Mouse (Mus musculus): ENCODE measurements around the gene Gm6377.

Gm6377 gene

GRCm38 (mm10) chrX:109196468-109196867, at the start of gene Gm6377:
Gm6377 (plus strand) TSS chrX:109196756.
- DNase-seq, result no peak

- DNase-seq, result no peak
Measured at GRCm38 (mm10) chrX:109147108-109147507, 49.4 kb upstream of the Gm6377 start.

GRCm38 (mm10) chrX:109151228-109151627, 45.3 kb upstream of the Gm6377 start:
- DNase-seq, result no peak

- no peak for DNase-seq
Measured at GRCm38 (mm10) chrX:109160326-109160725, 36.2 kb upstream of the Gm6377 start.

GRCm38 (mm10) chrX:109160901-109161300, 35.7 kb upstream of the Gm6377 start:
- DNase-seq, result no peak

- no peak for DNase-seq
Measured at GRCm38 (mm10) chrX:109175038-109175437, 21.5 kb upstream of the Gm6377 start.

GRCm38 (mm10) chrX:109175470-109175869, 21.1 kb upstream of the Gm6377 start:
- no peak for DNase-seq

GRCm38 (mm10) chrX:109184706-109185478, 11.7 kb upstream of the Gm6377 start:
- no peak for DNase-seq

GRCm38 (mm10) chrX:109189607-109190006, 6.9 kb upstream of the Gm6377 start:
- DNase-seq, result no peak

- no peak for DNase-seq
Measured at GRCm38 (mm10) chrX:109190969-109191368, 5.6 kb upstream of the Gm6377 start.

- DNase-seq, result no peak
Measured at GRCm38 (mm10) chrX:109191436-109191835, 5.1 kb upstream of the Gm6377 start.

- DNase-seq, result no peak
Measured at GRCm38 (mm10) chrX:109207843-109208242, 11.3 kb downstream of the Gm6377 start.

- DNase-seq, result no peak
Measured at GRCm38 (mm10) chrX:109228720-109229119, 32.2 kb downstream of the Gm6377 start.

GRCm38 (mm10) chrX:109235383-109236036, 39.0 kb downstream of the Gm6377 start:
- no peak for DNase-seq

- DNase-seq, result no peak
Measured at GRCm38 (mm10) chrX:109238163-109238562, 41.6 kb downstream of the Gm6377 start.
